Mouse (Mus musculus) liver, embryonic 14.5 days (tissue): ENCODE results near the gene Cacybp.

Experiments used
- CTCF ChIP-seq: IDR thresholded peaks from 2 replicates; pipeline ENCODE4 v1.5.1; 2016; ENCODE audit warnings: antibody characterized with exemption, low read depth, control low read depth
- EP300 ChIP-seq: IDR thresholded peaks from 2 replicates; pipeline ENCODE4 v1.6.1; 2016; ENCODE audit warnings: antibody characterized with exemption, low read depth

DNA sequence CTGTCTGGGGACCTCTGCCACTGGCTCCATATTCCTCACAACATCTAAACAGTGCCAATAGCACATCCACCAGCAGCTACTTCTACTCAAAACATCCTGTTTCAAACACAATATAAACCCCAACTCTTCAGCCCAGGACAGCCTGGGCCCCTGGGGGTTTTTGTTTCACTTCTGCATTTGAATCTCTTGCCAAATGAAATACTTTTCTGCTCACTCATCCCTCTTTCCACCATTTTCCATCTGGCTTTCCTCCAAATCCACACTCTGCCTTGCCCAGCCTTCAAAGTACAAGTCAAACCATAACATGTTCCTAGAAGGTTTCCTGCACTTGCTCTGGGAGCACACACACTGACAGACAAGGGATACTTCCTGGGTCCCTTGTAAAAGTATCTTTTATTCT lies 21.2 kb upstream of the Cacybp start:
- TF ChIP-seq CTCF = no peak
- no peak for TF ChIP-seq EP300
